Mouse (Mus musculus) adrenal gland, postnatal 10 days (tissue): ENCODE measurements around the gene Gsdma3. TPM values are rescaled to one million over a fixed set of nuclear protein-coding genes. Genes with fewer than 3 reads are reported as not detected.

Experiments used
- DNase-seq: peaks from one replicate; pipeline ENCODE4 v3.0.0; 2021; ENCODE audit warnings: mixed read lengths
- long read RNA-seq, 2 experiments: library from polyadenylated mRNA; stranded (forward); transcript quantifications; one replicate each; pipeline ENCODE4 v2.0.0; 2021
- total RNA-seq, 2 experiments: library from RNA; stranded (reverse); gene quantifications; 2 replicates each; pipeline ENCODE4 v1.2.3; 2021

Gene Gsdma3
- 10 to 100 TPM; 12.7 to 15.4 TPM for total RNA-seq
- long read RNA-seq, experiment 1, partial matches to known transcripts = 5 of 5 reads
- long read RNA-seq, experiment 1, other reads (novel, unspliced or antisense) = 0 of 5 reads
- long read RNA-seq, experiment 2, partial matches to known transcripts = 2 of 2 reads
- long read RNA-seq, experiment 2, other reads (novel, unspliced or antisense) = 0 of 2 reads

- no peak for DNase-seq
Measured at GRCm38 (mm10) chr11:98625611-98626410, at the start of gene Gsdma3, which contains the start of gene Gm12355. Gsdma3 (plus strand) TSS chr11:98626360. Gm12355 (minus strand) TSS chr11:98625661.

- DNase-seq = peak; percentile 71
Measured at GRCm38 (mm10) chr11:98577776-98578175, 48.4 kb upstream of the Gsdma3 start.

- peak; percentile 62 for DNase-seq
Measured at GRCm38 (mm10) chr11:98580301-98581121, 45.6 kb upstream of the Gsdma3 start.

- no peak for DNase-seq
Measured at GRCm38 (mm10) chr11:98581286-98582029, 44.7 kb upstream of the Gsdma3 start.

GRCm38 (mm10) chr11:98582030-98582388 is 44.2 kb upstream of the Gsdma3 start:
- DNase-seq = no peak

DNA sequence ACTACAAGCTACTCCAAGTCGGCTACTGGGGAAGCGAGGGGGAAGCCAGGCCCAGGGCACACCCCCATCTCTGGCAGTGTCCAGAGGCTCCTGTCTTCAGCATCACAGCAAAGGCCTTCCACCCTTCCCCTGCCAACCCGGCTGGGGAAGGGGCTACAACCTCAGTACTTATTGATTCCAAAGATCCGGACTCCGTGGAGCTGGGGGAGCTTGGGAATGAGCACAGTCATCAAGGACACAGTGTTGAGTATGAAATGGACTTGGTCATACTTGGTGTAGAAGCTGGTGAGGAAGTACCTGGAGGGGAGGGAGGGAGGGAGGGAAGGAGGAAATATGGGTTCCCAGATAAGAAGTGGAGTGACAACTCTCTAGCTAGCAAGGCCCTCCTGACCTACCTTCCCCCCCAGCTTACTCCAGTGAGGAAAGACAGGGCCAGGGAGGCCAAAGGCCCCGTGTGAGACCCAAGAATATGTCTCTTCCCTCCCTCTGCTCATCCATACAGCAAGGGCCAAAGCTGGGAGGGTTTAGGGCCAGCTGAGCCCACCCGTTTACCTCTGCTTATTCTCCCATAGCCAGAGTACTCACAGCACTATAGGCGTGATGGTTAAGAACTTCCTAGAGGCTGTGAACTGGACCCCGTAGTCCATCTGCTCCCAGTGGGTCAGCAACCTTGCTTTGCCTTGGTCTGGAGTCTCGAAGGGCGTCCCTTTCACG is 43.5 kb upstream of the Gsdma3 start:
- no peak for DNase-seq

- no peak for DNase-seq
Measured at GRCm38 (mm10) chr11:98583265-98583552, 43.0 kb upstream of the Gsdma3 start.

DNA sequence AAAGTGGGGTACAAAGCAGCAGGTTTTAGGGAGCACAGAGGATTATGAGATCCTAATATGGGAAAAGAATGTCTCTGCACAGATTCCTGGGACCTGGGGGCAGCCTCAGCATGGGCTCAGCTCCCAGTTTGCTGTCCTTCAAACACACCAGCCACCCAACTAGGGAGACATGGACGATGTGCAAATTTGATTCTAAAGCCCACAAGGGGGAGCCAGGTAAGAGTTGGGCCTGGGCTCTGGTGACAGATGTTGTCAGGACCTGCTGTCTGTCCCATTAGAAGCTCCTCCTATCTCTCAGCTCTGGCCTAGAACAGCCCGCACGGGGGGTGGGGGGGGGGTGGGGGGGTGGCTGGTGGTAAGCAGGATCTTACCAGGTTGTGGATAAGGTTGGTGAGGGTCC is 42.6 kb upstream of the Gsdma3 start:
- no peak for DNase-seq

- DNase-seq = no peak
Measured at GRCm38 (mm10) chr11:98584146-98584545, 42.0 kb upstream of the Gsdma3 start.

- DNase-seq = peak; percentile 60
Measured at GRCm38 (mm10) chr11:98584629-98585177, 41.5 kb upstream of the Gsdma3 start.

GRCm38 (mm10) chr11:98586087-98586891 is 39.9 kb upstream of the Gsdma3 start:
- peak; percentile 69 for DNase-seq

DNA sequence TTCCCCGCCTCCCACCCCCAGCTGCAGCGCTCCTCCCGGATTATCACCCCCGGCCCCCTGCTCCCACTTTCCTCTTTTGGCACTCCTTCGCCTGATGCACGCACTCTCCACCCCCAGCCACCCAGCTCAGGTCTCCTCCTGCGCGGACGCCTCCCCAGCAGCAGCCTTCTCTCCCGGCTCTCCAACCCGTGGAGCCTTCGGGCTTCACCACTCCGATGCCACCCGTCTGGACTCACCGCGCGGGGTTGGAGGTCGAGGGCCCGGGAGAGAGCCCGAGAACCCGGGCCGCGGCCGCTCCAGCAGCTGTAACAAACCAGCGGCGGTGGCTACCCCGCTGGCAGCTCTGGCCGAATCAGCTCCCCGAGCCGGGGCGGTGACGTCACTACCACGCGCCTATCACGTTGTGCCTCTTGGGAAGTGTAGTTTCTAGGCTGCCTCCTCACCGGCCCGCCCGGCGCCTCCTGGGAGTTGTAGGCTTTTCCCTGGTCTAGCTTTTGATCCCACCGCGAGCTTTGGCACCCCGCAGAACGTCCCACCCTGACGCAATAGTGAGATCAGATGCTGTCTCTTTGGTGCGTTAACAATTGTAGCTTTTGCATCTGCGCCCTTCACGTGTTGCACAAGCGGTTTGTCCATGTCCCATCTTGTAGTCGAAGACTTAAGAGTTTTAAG is 39.1 kb upstream of the Gsdma3 start, which contains the start of gene Ormdl3:
Gene Ormdl3, minus strand, starts transcription at position 477 of the 672 bp plus-strand sequence.
- DNase-seq = peak; percentile 99

DNA sequence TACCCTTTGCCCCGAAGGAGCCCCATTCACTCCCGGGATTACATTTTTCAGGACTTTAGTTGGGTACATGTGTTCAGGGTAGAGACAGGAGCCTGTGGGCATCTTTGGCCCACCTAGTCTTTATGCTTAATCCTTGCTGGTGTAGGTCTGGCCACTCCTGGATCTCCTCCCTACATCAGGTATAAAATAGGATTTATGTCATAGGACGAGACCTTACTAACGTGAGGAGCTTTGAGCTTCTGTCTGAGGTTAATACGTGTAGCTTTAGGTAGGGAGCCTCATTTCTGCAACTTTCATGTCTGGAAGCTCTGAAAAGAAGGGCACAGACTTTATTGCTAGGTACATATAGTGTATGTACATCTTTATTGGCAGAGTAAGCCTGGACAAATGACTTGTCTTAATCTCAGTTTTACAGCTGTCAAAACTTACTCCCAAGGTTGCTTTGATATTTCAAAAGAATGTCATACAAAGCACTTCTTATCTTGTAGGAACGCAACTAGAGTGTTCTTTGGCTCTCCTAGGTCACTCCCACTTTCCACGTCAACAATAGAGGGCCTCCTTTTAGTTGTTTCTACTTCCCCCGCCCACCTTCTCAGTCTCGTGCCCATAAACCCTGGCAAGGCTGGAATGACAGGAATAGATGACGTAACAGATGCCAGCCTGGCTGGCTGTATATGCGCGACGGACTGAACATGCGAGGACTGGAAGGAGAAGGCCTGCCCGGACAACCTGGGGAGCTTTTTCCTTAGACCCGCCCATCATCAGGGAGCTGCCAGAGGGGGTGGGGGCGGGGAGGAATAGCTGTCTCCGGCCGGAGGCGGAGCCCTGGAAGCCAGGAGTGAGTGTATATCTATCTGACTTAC is 38.2 kb upstream of the Gsdma3 start:
- DNase-seq = peak; percentile 89

DNA sequence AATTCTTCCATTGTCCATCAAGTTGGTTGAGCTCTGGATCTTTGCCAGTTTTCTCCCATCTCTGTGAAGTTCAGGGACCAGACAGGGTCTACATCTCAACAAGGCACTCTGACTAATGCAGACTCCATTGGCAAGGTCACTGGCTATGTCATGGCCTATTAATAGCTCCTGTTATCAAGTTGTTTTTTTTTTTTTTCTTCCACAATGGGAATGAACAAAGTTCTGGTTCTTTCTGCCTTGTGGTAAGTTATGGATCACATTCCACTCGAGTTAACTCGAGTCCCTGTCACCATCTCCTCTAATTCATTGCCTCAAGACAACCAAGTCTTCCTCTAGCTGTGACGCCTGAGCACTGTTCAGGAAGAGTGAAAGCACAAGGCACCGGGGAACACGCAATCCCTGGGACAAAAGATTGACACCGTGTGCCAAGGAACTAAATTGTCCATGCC is 37.3 kb upstream of the Gsdma3 start:
- DNase-seq = peak; percentile 59

GRCm38 (mm10) chr11:98589306-98589705 is 36.9 kb upstream of the Gsdma3 start:
- DNase-seq = no peak

DNA sequence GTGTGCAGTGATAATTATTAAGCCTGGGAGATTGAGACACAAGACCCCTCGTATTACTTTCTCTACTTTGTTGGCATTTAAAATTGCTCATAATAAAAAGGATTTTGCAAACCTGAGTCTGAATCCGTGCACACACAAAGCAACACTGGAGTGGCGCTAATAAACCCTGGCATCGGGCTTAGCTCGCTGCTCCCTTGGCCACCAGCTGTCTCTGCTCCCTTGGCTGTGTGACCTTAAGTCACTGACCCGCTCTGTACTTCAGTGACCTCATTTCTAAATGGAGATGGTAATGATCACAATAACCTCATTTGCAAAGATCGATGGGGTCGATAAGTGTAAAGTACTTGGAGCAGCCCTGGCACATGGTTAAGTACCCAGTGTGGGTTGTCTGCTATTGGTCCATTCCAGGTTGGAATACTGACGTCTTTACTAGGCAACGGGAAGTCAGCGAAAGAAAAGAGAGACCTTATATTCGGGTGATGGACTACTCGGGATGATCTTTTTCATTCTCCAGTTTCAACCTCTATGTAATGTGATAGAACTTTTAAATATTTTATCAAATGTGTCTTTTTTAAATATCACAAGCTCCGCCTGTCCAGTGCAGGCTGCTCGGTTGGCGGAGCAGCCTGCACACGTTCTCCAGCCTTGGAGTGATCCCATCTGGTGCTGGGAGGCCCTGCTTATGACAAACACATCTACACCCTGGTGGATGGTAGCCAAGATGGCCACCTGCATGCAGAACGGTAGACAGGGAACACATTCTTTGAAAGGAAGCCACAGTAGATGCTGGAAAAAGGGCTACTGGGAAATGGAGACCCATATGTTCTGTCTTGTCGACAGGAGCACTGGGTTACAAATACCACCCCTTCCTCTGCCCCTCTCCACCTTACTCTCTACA is 35.4 kb upstream of the Gsdma3 start:
- DNase-seq = no peak

- no peak for DNase-seq
Measured at GRCm38 (mm10) chr11:98595021-98595420, 31.1 kb upstream of the Gsdma3 start.

GRCm38 (mm10) chr11:98595473-98595872 is 30.7 kb upstream of the Gsdma3 start:
- no peak for DNase-seq
